Mouse (Mus musculus): Measurements from ENCODE around the gene Dclre1b. TPM values are rescaled to one million over a fixed set of nuclear protein-coding genes. Genes with fewer than 3 reads are reported as not detected.
"Not testable (repeated sequence)": the region's sequence is repeated elsewhere in the genome, so short reads cannot be mapped to it uniquely, and the experiment has no call there.

The Dclre1b gene
- polyA plus RNA-seq, 1 experiment from 2014 or later = 23.0 TPM

DNA sequence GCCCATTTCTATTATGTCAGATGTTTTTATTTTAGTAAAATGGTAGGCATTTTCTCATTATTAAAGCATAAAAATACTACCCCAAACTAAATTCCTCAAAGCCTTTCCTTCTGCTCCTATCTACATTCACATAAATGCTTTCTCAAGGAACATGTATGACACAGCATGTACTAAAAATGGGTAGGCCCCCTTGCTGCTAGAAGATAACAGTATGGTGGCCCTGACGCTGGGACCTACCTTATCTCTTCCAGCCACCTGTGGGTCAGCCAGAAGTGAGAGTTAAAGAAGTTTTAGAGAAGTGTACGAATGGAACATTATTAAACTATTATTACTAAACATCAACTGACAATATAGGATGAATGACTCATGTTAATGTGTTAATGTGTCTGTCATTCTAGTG, 9.7 kb downstream of the Dclre1b start:
- no peak overlapping the region for H3K4me3 ChIP-seq (replicated peaks; ENCODE audit: low read depth, low read length)
- no peak overlapping the region for H3K27ac ChIP-seq (replicated peaks; ENCODE audit: low read depth, low read length)
- no peak for ATAC-seq (ENCODE audit: low FRiP score, low TSS enrichment)
- WGBS = 83% methylated on average over 2 of the region's 2 CpGs
- peaks cover 21% of the 10 kb centered on the region for H3K36me3 ChIP-seq (ENCODE audit: control insufficient read depth, insufficient read depth, low read length)
- H3K27me3 ChIP-seq (ENCODE audit: control insufficient read depth, insufficient read depth, low read length) = no peaks in the 10 kb centered on the region
- DNase-seq = no peak
- H3K4me1 ChIP-seq (ENCODE audit: control insufficient read depth, insufficient read depth, low read length) = no peaks in the 10 kb centered on the region
- H3K9ac ChIP-seq (replicated peaks; ENCODE audit: low read length) = no peak overlapping the region
- no peak overlapping the region for H3K4me2 ChIP-seq (ENCODE audit: low read length)
- H3K9me3 ChIP-seq (ENCODE audit: control insufficient read depth, low read length) = no peaks in the 10 kb centered on the region

- ATAC-seq (ENCODE audit: low FRiP score, low TSS enrichment) (no peak), DNase-seq (no peak)
- Histone ChIP-seq H3K36me3 (ENCODE audit: control insufficient read depth, insufficient read depth, low read length) (no peaks in the 10 kb centered on the region), H3K4me1 (ENCODE audit: control insufficient read depth, insufficient read depth, low read length) (no peaks in the 10 kb centered on the region), H3K9me3 (ENCODE audit: control insufficient read depth, low read length) (no peaks in the 10 kb centered on the region), H3K27ac (replicated peaks; ENCODE audit: low read depth, low read length) (no peak overlapping the region), H3K27me3 (ENCODE audit: control insufficient read depth, insufficient read depth, low read length) (no peaks in the 10 kb centered on the region), H3K4me2 (ENCODE audit: low read length) (no peak overlapping the region), H3K9ac (replicated peaks; ENCODE audit: low read length) (no peak overlapping the region), H3K4me3 (replicated peaks; ENCODE audit: low read depth, low read length) (no peak overlapping the region)
- WGBS = 70% methylated on average over 2 of the region's 2 CpGs
Measured at GRCm38 (mm10) chr3:103796389-103796788, 12.9 kb downstream of the Dclre1b start.

- no peaks in the 10 kb centered on the region for H3K36me3 ChIP-seq (ENCODE audit: control insufficient read depth, insufficient read depth, low read length)
- DNase-seq = no peak
- no peaks in the 10 kb centered on the region for H3K9me3 ChIP-seq (ENCODE audit: control insufficient read depth, low read length)
- no peak overlapping the region for H3K9ac ChIP-seq (replicated peaks; ENCODE audit: low read length)
- H3K4me3 ChIP-seq (replicated peaks; ENCODE audit: low read depth, low read length) = no peak overlapping the region
- H3K4me2 ChIP-seq (ENCODE audit: low read length) = no peak overlapping the region
- H3K27ac ChIP-seq (replicated peaks; ENCODE audit: low read depth, low read length) = no peak overlapping the region
- H3K4me1 ChIP-seq (ENCODE audit: control insufficient read depth, insufficient read depth, low read length) = peaks cover 15% of the 10 kb centered on the region
- WGBS = 84% methylated on average over 1 of the region's 1 CpGs
- no peaks in the 10 kb centered on the region for H3K27me3 ChIP-seq (ENCODE audit: control insufficient read depth, insufficient read depth, low read length)
- no peak for ATAC-seq (ENCODE audit: low FRiP score, low TSS enrichment)
Measured at GRCm38 (mm10) chr3:103792566-103792965, 16.7 kb downstream of the Dclre1b start.

GRCm38 (mm10) chr3:103792111-103792406, 17.2 kb downstream of the Dclre1b start:
- peak overlapping the region; percentile 68 for H3K4me2 ChIP-seq (ENCODE audit: low read length)
- not testable (repeated sequence) for H3K9ac ChIP-seq (replicated peaks; ENCODE audit: low read length); H3K27ac ChIP-seq (replicated peaks; ENCODE audit: low read depth, low read length); H3K36me3 ChIP-seq (ENCODE audit: control insufficient read depth, insufficient read depth, low read length); ATAC-seq (ENCODE audit: low FRiP score, low TSS enrichment); H3K4me3 ChIP-seq (replicated peaks; ENCODE audit: low read depth, low read length); H3K27me3 ChIP-seq (ENCODE audit: control insufficient read depth, insufficient read depth, low read length); H3K9me3 ChIP-seq (ENCODE audit: control insufficient read depth, low read length); DNase-seq
- peaks cover 15% of the 10 kb centered on the region for H3K4me1 ChIP-seq (ENCODE audit: control insufficient read depth, insufficient read depth, low read length)
- 77% methylated on average over 5 of the region's 5 CpGs for WGBS

- no peaks in the 10 kb centered on the region for H3K9me3 ChIP-seq (ENCODE audit: control insufficient read depth, low read length)
- H3K4me3 ChIP-seq (replicated peaks; ENCODE audit: low read depth, low read length) = peak within 1 kb of the TSS; percentile 92
- peak within 1 kb of the TSS; percentile 91 for H3K27ac ChIP-seq (replicated peaks; ENCODE audit: low read depth, low read length)
- WGBS = 9% methylated on average over 48 of the region's 49 CpGs
- H3K27me3 ChIP-seq (ENCODE audit: control insufficient read depth, insufficient read depth, low read length) = no peaks in the 10 kb centered on the region
- H3K4me2 ChIP-seq (ENCODE audit: low read length) = peak within 1 kb of the TSS; percentile 68
- H3K4me1 ChIP-seq (ENCODE audit: control insufficient read depth, insufficient read depth, low read length) = peaks cover 15% of the 10 kb centered on the region
- H3K36me3 ChIP-seq (ENCODE audit: control insufficient read depth, insufficient read depth, low read length) = no peaks in the 10 kb centered on the region
- ATAC-seq (ENCODE audit: low FRiP score, low TSS enrichment) (peak; percentile 97), DNase-seq (peak; percentile 96)
- peak within 1 kb of the TSS; percentile 91 for H3K9ac ChIP-seq (replicated peaks; ENCODE audit: low read length)
Measured at GRCm38 (mm10) chr3:103791230-103792110, 17.8 kb downstream of the Dclre1b start, which contains the start of gene Hipk1. TSS of gene Hipk1 (minus strand) at chr3:103791563.

GRCm38 (mm10) chr3:103790346-103791145, 18.7 kb downstream of the Dclre1b start:
- Histone ChIP-seq H3K27me3 (ENCODE audit: control insufficient read depth, insufficient read depth, low read length) (no peaks in the 10 kb centered on the region), H3K4me2 (ENCODE audit: low read length) (peak overlapping the region; percentile 68), H3K4me1 (ENCODE audit: control insufficient read depth, insufficient read depth, low read length) (peaks cover 15% of the 10 kb centered on the region), H3K9me3 (ENCODE audit: control insufficient read depth, low read length) (no peaks in the 10 kb centered on the region), H3K9ac (replicated peaks; ENCODE audit: low read length) (peak overlapping the region; percentile 91), H3K4me3 (replicated peaks; ENCODE audit: low read depth, low read length) (peak overlapping the region; percentile 92), H3K36me3 (ENCODE audit: control insufficient read depth, insufficient read depth, low read length) (no peaks in the 10 kb centered on the region), H3K27ac (replicated peaks; ENCODE audit: low read depth, low read length) (peak overlapping the region; percentile 91)
- peak; percentile 83 for ATAC-seq (ENCODE audit: low FRiP score, low TSS enrichment)
- peak; percentile 63 for DNase-seq
- under 1% methylated on average over 57 of the region's 61 CpGs for WGBS

GRCm38 (mm10) chr3:103789891-103790345, 19.3 kb downstream of the Dclre1b start:
- no peaks in the 10 kb centered on the region for H3K27me3 ChIP-seq (ENCODE audit: control insufficient read depth, insufficient read depth, low read length)
- DNase-seq (peak; percentile 43), ATAC-seq (ENCODE audit: low FRiP score, low TSS enrichment) (no peak)
- H3K36me3 ChIP-seq (ENCODE audit: control insufficient read depth, insufficient read depth, low read length) = no peaks in the 10 kb centered on the region
- H3K4me3 ChIP-seq (replicated peaks; ENCODE audit: low read depth, low read length) = peak overlapping the region; percentile 92
- peak overlapping the region; percentile 68 for H3K4me2 ChIP-seq (ENCODE audit: low read length)
- H3K27ac ChIP-seq (replicated peaks; ENCODE audit: low read depth, low read length) = peak overlapping the region; percentile 91; the same call in 1 of the 2 replicates
- no peaks in the 10 kb centered on the region for H3K9me3 ChIP-seq (ENCODE audit: control insufficient read depth, low read length)
- whole genome bisulfite sequencing = 4% methylated on average over 14 of the region's 14 CpGs
- H3K9ac ChIP-seq (replicated peaks; ENCODE audit: low read length) = peak overlapping the region; percentile 91
- peaks cover 15% of the 10 kb centered on the region for H3K4me1 ChIP-seq (ENCODE audit: control insufficient read depth, insufficient read depth, low read length)

GRCm38 (mm10) chr3:103789096-103789495, 20.1 kb downstream of the Dclre1b start:
- WGBS = 88% methylated on average over 7 of the region's 7 CpGs
- ATAC-seq (ENCODE audit: low FRiP score, low TSS enrichment) = no peak

More at GRCm38 (mm10) chr3:103789096-103789495, 20.1 kb downstream of the Dclre1b start:
- Histone ChIP-seq H3K27ac (replicated peaks; ENCODE audit: low read depth, low read length) (no peak overlapping the region), H3K4me2 (ENCODE audit: low read length) (peak overlapping the region; percentile 68), H3K4me3 (replicated peaks; ENCODE audit: low read depth, low read length) (no peak overlapping the region), H3K9ac (replicated peaks; ENCODE audit: low read length) (no peak overlapping the region), H3K4me1 (ENCODE audit: control insufficient read depth, insufficient read depth, low read length) (peaks cover 15% of the 10 kb centered on the region), H3K36me3 (ENCODE audit: control insufficient read depth, insufficient read depth, low read length) (no peaks in the 10 kb centered on the region), H3K27me3 (ENCODE audit: control insufficient read depth, insufficient read depth, low read length) (no peaks in the 10 kb centered on the region), H3K9me3 (ENCODE audit: control insufficient read depth, low read length) (no peaks in the 10 kb centered on the region)
- DNase-seq = no peak
